Mouse (Mus musculus): Measurements from ENCODE around the gene Slc10a7. TPM values are rescaled to one million over a fixed set of nuclear protein-coding genes. Genes with fewer than 3 reads are reported as not detected.
"Not testable (repeated sequence)": the region's sequence is repeated elsewhere in the genome, so short reads cannot be mapped to it uniquely, and the experiment has no call there.

The Slc10a7 gene
- polyA plus RNA-seq, 1 experiment from 2014 or later, result 10.1 TPM

GRCm38 (mm10) chr8:78703068-78703820 is 194.1 kb downstream of the Slc10a7 start:
- Histone ChIP-seq H3K9ac (ENCODE audit: low read depth, low read length) (no peak overlapping the region), H3K4me2 (ENCODE audit: low read length) (no peak overlapping the region), H3K4me1 (ENCODE audit: control insufficient read depth, insufficient read depth, low read length) (peaks cover 5% of the 10 kb centered on the region; the same call in 1 of the 2 replicates), H3K27me3 (ENCODE audit: control insufficient read depth, insufficient read depth, low read depth, low read length) (no peaks in the 10 kb centered on the region), H3K9me3 (replicated peaks; ENCODE audit: control insufficient read depth, low read length, poor library complexity, severe bottlenecking) (no peaks in the 10 kb centered on the region), H3K4me3 (ENCODE audit: low read depth, low read length) (no peak overlapping the region), H3K36me3 (ENCODE audit: control insufficient read depth, insufficient read depth, low read length) (peaks cover 3% of the 10 kb centered on the region; the same call in 1 of the 2 replicates), H3K27ac (ENCODE audit: low read length) (no peak overlapping the region)
- ATAC-seq, result peak; percentile 57
- 29% methylated on average over 11 of the region's 11 CpGs for WGBS

- no peak overlapping the region for H3K9ac ChIP-seq (ENCODE audit: low read depth, low read length)
- WGBS, result 75% methylated on average over 9 of the region's 9 CpGs
- no peak overlapping the region for H3K27ac ChIP-seq (ENCODE audit: low read length)
- H3K4me3 ChIP-seq (ENCODE audit: low read depth, low read length), result no peak overlapping the region
- ATAC-seq, result no peak
- no peak overlapping the region for H3K4me2 ChIP-seq (ENCODE audit: low read length)
- H3K4me1 ChIP-seq (ENCODE audit: control insufficient read depth, insufficient read depth, low read length), result peaks cover 5% of the 10 kb centered on the region; the same call in 1 of the 2 replicates
- H3K27me3 ChIP-seq (ENCODE audit: control insufficient read depth, insufficient read depth, low read depth, low read length), result no peaks in the 10 kb centered on the region
- H3K9me3 ChIP-seq (replicated peaks; ENCODE audit: control insufficient read depth, low read length, poor library complexity, severe bottlenecking), result no peaks in the 10 kb centered on the region
- no peaks in the 10 kb centered on the region for H3K36me3 ChIP-seq (ENCODE audit: control insufficient read depth, insufficient read depth, low read length)
These were observed 196.8 kb downstream of the Slc10a7 start for GRCm38 (mm10) chr8:78705980-78706379.

GRCm38 (mm10) chr8:78709948-78710644 is 200.9 kb downstream of the Slc10a7 start:
- no peaks in the 10 kb centered on the region for H3K4me1 ChIP-seq (ENCODE audit: control insufficient read depth, insufficient read depth, low read length)
- no peak for ATAC-seq
- no peak overlapping the region for H3K27ac ChIP-seq (ENCODE audit: low read length)
- H3K4me2 ChIP-seq (ENCODE audit: low read length), result no peak overlapping the region
- no peaks in the 10 kb centered on the region for H3K36me3 ChIP-seq (ENCODE audit: control insufficient read depth, insufficient read depth, low read length)
- no peaks in the 10 kb centered on the region for H3K9me3 ChIP-seq (replicated peaks; ENCODE audit: control insufficient read depth, low read length, poor library complexity, severe bottlenecking)
- H3K9ac ChIP-seq (ENCODE audit: low read depth, low read length), result no peak overlapping the region
- whole genome bisulfite sequencing, result 88% methylated on average over 11 of the region's 11 CpGs
- no peaks in the 10 kb centered on the region for H3K27me3 ChIP-seq (ENCODE audit: control insufficient read depth, insufficient read depth, low read depth, low read length)
- H3K4me3 ChIP-seq (ENCODE audit: low read depth, low read length), result no peak overlapping the region

DNA sequence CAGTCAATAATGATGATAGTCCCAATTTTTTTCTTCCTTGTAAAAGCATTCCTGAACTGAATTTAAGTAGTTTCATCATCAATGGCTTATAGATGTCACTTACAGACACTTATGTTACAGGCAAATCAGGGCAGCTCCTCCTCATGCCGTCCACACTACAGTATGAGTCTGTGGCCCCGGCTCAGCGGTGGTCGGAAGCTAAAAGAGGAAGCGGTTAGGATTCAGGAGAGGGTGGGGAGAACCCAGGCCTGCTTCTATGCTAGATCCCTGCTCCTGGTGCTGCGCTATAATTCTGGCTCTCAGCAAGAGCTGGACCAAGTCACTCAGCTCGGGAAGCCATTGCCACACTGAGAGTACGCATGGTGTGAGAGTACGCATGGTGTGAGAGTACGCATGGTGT is 201.8 kb downstream of the Slc10a7 start:
- 95% methylated on average over 10 of the region's 10 CpGs for WGBS
- H3K36me3 ChIP-seq (ENCODE audit: control insufficient read depth, insufficient read depth, low read length), result no peaks in the 10 kb centered on the region
- H3K4me3 ChIP-seq (ENCODE audit: low read depth, low read length), result no peak overlapping the region
- no peaks in the 10 kb centered on the region for H3K4me1 ChIP-seq (ENCODE audit: control insufficient read depth, insufficient read depth, low read length)
- no peak overlapping the region for H3K27ac ChIP-seq (ENCODE audit: low read length)
- no peak for ATAC-seq
- no peaks in the 10 kb centered on the region for H3K27me3 ChIP-seq (ENCODE audit: control insufficient read depth, insufficient read depth, low read depth, low read length)
- H3K9ac ChIP-seq (ENCODE audit: low read depth, low read length), result no peak overlapping the region
- H3K9me3 ChIP-seq (replicated peaks; ENCODE audit: control insufficient read depth, low read length, poor library complexity, severe bottlenecking), result no peaks in the 10 kb centered on the region
- H3K4me2 ChIP-seq (ENCODE audit: low read length), result no peak overlapping the region

GRCm38 (mm10) chr8:78714880-78715279 is 205.7 kb downstream of the Slc10a7 start:
- H3K27me3 ChIP-seq (ENCODE audit: control insufficient read depth, insufficient read depth, low read depth, low read length), result no peaks in the 10 kb centered on the region
- H3K9me3 ChIP-seq (replicated peaks; ENCODE audit: control insufficient read depth, low read length, poor library complexity, severe bottlenecking), result no peaks in the 10 kb centered on the region
- H3K4me2 ChIP-seq (ENCODE audit: low read length), result no peak overlapping the region
- ATAC-seq, result no peak
- no peak overlapping the region for H3K27ac ChIP-seq (ENCODE audit: low read length)
- no peak overlapping the region for H3K9ac ChIP-seq (ENCODE audit: low read depth, low read length)
- 78% methylated on average over 4 of the region's 4 CpGs for WGBS
- H3K4me3 ChIP-seq (ENCODE audit: low read depth, low read length), result no peak overlapping the region
- H3K36me3 ChIP-seq (ENCODE audit: control insufficient read depth, insufficient read depth, low read length), result no peaks in the 10 kb centered on the region
- no peaks in the 10 kb centered on the region for H3K4me1 ChIP-seq (ENCODE audit: control insufficient read depth, insufficient read depth, low read length)

- Histone ChIP-seq H3K4me1 (ENCODE audit: control insufficient read depth, insufficient read depth, low read length) (no peaks in the 10 kb centered on the region), H3K36me3 (ENCODE audit: control insufficient read depth, insufficient read depth, low read length) (no peaks in the 10 kb centered on the region), H3K27me3 (ENCODE audit: control insufficient read depth, insufficient read depth, low read depth, low read length) (no peaks in the 10 kb centered on the region), H3K9ac (ENCODE audit: low read depth, low read length) (no peak overlapping the region), H3K9me3 (replicated peaks; ENCODE audit: control insufficient read depth, low read length, poor library complexity, severe bottlenecking) (no peaks in the 10 kb centered on the region), H3K4me2 (ENCODE audit: low read length) (no peak overlapping the region), H3K4me3 (ENCODE audit: low read depth, low read length) (no peak overlapping the region), H3K27ac (ENCODE audit: low read length) (no peak overlapping the region)
- 94% methylated on average over 7 of the region's 7 CpGs for WGBS
- no peak for ATAC-seq
These were observed 207.4 kb downstream of the Slc10a7 start for GRCm38 (mm10) chr8:78716546-78716945.

DNA sequence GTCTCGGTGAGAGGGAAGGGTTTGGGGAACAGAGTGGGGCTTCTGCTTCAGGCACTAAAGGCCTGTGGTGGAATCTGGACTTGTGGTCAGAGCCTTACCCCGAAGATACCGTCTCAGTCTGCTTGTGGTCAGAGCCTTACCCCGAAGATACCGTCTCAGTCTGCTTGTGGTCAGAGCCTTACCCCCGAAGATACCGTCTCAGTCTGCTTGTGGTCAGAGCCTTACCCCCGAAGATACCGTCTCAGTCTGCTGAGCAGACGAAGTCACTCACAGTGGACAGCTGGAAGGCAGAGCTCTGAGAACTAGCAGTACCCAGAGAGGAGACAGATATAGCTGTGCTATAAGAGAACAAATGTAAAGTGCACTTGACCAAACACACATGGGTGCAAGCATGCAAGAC is 208.0 kb downstream of the Slc10a7 start:
- ATAC-seq; H3K27me3 ChIP-seq (ENCODE audit: control insufficient read depth, insufficient read depth, low read depth, low read length); H3K4me3 ChIP-seq (ENCODE audit: low read depth, low read length); H3K27ac ChIP-seq (ENCODE audit: low read length); H3K36me3 ChIP-seq (ENCODE audit: control insufficient read depth, insufficient read depth, low read length); H3K9me3 ChIP-seq (replicated peaks; ENCODE audit: control insufficient read depth, low read length, poor library complexity, severe bottlenecking); H3K9ac ChIP-seq (ENCODE audit: low read depth, low read length); H3K4me2 ChIP-seq (ENCODE audit: low read length); H3K4me1 ChIP-seq (ENCODE audit: control insufficient read depth, insufficient read depth, low read length): not testable (repeated sequence)
- WGBS, result 95% methylated on average over 10 of the region's 10 CpGs

DNA sequence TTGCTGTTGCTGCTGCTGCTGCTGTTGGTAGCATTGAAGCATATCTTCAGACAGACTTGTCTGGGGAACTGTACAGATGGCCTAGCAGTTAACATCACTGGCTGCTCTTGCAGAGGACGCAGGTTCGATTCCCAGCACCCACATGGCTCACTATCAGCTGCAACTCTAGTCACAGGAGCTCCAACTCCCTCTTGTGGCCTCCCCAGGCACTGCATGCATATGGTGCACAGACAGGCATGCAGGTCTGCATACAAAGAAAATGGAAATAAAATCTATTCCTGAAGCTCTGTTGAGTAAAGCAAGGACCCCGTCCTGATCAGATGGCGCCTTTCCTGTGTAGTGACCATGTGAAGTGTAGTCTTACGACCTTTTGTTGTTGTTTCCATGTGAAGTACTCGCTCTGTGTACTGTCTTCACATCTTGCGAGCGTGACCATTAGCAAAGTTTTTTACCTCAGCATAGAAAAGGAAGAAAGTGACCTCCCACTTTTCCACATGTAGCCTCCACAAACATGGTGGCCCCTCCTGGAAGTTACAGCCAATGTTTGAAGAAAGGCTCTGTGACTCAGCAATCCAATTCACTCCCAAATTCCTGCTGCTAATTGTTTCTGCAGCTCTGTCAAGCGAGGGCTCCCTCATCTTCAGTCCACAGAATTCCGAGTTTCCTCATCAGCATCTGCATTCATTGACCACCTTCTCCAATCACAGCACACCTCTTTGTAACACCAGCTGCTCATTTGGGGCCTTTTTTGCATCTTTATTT is 210.3 kb downstream of the Slc10a7 start:
- Histone ChIP-seq H3K27ac (ENCODE audit: low read length) (no peak overlapping the region), H3K4me3 (ENCODE audit: low read depth, low read length) (no peak overlapping the region), H3K9ac (ENCODE audit: low read depth, low read length) (no peak overlapping the region), H3K9me3 (replicated peaks; ENCODE audit: control insufficient read depth, low read length, poor library complexity, severe bottlenecking) (no peaks in the 10 kb centered on the region), H3K4me1 (ENCODE audit: control insufficient read depth, insufficient read depth, low read length) (no peaks in the 10 kb centered on the region), H3K27me3 (ENCODE audit: control insufficient read depth, insufficient read depth, low read depth, low read length) (no peaks in the 10 kb centered on the region), H3K4me2 (ENCODE audit: low read length) (no peak overlapping the region), H3K36me3 (ENCODE audit: control insufficient read depth, insufficient read depth, low read length) (no peaks in the 10 kb centered on the region)
- WGBS, result 81% methylated on average over 10 of the region's 10 CpGs
- ATAC-seq, result no peak

GRCm38 (mm10) chr8:78720041-78720414 is 210.9 kb downstream of the Slc10a7 start:
- Histone ChIP-seq H3K9ac (ENCODE audit: low read depth, low read length) (no peak overlapping the region), H3K27me3 (ENCODE audit: control insufficient read depth, insufficient read depth, low read depth, low read length) (no peaks in the 10 kb centered on the region), H3K4me1 (ENCODE audit: control insufficient read depth, insufficient read depth, low read length) (no peaks in the 10 kb centered on the region), H3K9me3 (replicated peaks; ENCODE audit: control insufficient read depth, low read length, poor library complexity, severe bottlenecking) (no peaks in the 10 kb centered on the region), H3K4me3 (ENCODE audit: low read depth, low read length) (no peak overlapping the region), H3K4me2 (ENCODE audit: low read length) (no peak overlapping the region), H3K27ac (ENCODE audit: low read length) (no peak overlapping the region), H3K36me3 (ENCODE audit: control insufficient read depth, insufficient read depth, low read length) (no peaks in the 10 kb centered on the region)
- WGBS, result 66% methylated on average over 8 of the region's 8 CpGs
- ATAC-seq, result no peak
